Mouse (Mus musculus): ENCODE measurements around the gene Lrrc71. TPM values are rescaled to one million over a fixed set of nuclear protein-coding genes. Genes with fewer than 3 reads are reported as not detected.

The Lrrc71 gene
- polyA plus RNA-seq, 1 experiment from 2014 or later, result 3.9 TPM

GRCm38 (mm10) chr3:87783282-87784023 lies 35.0 kb upstream of the Lrrc71 start:
- Histone ChIP-seq H3K4me3 (ENCODE audit: low read length) (no peak overlapping the region), H3K36me3 (ENCODE audit: control insufficient read depth, insufficient read depth, low read length) (no peaks in the 10 kb centered on the region), H3K9me3 (ENCODE audit: control insufficient read depth, low read length) (no peaks in the 10 kb centered on the region), H3K27ac (ENCODE audit: low read length) (no peak overlapping the region), H3K27me3 (ENCODE audit: control insufficient read depth, insufficient read depth, low read depth, low read length) (no peaks in the 10 kb centered on the region), H3K4me1 (replicated peaks; ENCODE audit: control insufficient read depth, insufficient read depth, low read length) (0 out of 2 replicates have a peak, but pooled peaks cover 7% of the 10 kb centered on the region), H3K4me2 (ENCODE audit: low read depth, low read length) (no peak overlapping the region), H3K9ac (ENCODE audit: low read length) (no peak overlapping the region)
- 79% methylated on average over 22 of the region's 25 CpGs for WGBS
- 0 out of 2 replicates have a peak, but pooled peaks have one; percentile 28 for ATAC-seq (ENCODE audit: low read depth)

GRCm38 (mm10) chr3:87779086-87779485 lies 30.7 kb upstream of the Lrrc71 start:
- peak; percentile 54 for ATAC-seq (ENCODE audit: low read depth)
- Histone ChIP-seq H3K9me3 (ENCODE audit: control insufficient read depth, low read length) (no peaks in the 10 kb centered on the region), H3K4me2 (ENCODE audit: low read depth, low read length) (no peak overlapping the region), H3K27me3 (ENCODE audit: control insufficient read depth, insufficient read depth, low read depth, low read length) (peaks cover 8% of the 10 kb centered on the region; the same call in 1 of the 2 replicates), H3K4me3 (ENCODE audit: low read length) (no peak overlapping the region), H3K27ac (ENCODE audit: low read length) (no peak overlapping the region), H3K9ac (ENCODE audit: low read length) (no peak overlapping the region), H3K36me3 (ENCODE audit: control insufficient read depth, insufficient read depth, low read length) (no peaks in the 10 kb centered on the region), H3K4me1 (replicated peaks; ENCODE audit: control insufficient read depth, insufficient read depth, low read length) (0 out of 2 replicates have a peak, but pooled peaks cover 4% of the 10 kb centered on the region)
- 23% methylated on average over 2 of the region's 2 CpGs for WGBS

- H3K36me3 ChIP-seq (ENCODE audit: control insufficient read depth, insufficient read depth, low read length), result no peaks in the 10 kb centered on the region
- H3K27ac ChIP-seq (ENCODE audit: low read length), result no peak overlapping the region
- WGBS, result 52% methylated on average over 23 of the region's 23 CpGs
- no peak overlapping the region; the same call in 1 of the 2 replicates for H3K9ac ChIP-seq (ENCODE audit: low read length)
- ATAC-seq (ENCODE audit: low read depth), result no peak
- no peak overlapping the region for H3K4me2 ChIP-seq (ENCODE audit: low read depth, low read length)
- no peaks in the 10 kb centered on the region for H3K9me3 ChIP-seq (ENCODE audit: control insufficient read depth, low read length)
- peaks cover 8% of the 10 kb centered on the region; the same call in 1 of the 2 replicates for H3K27me3 ChIP-seq (ENCODE audit: control insufficient read depth, insufficient read depth, low read depth, low read length)
- no peak overlapping the region for H3K4me3 ChIP-seq (ENCODE audit: low read length)
- 0 out of 2 replicates have a peak, but pooled peaks cover 4% of the 10 kb centered on the region for H3K4me1 ChIP-seq (replicated peaks; ENCODE audit: control insufficient read depth, insufficient read depth, low read length)
Observed at GRCm38 (mm10) chr3:87778283-87778682, 29.9 kb upstream of the Lrrc71 start.

- H3K4me1 ChIP-seq (replicated peaks; ENCODE audit: control insufficient read depth, insufficient read depth, low read length), result peaks cover 16% of the 10 kb centered on the region
Observed at GRCm38 (mm10) chr3:87771088-87771487, 22.7 kb upstream of the Lrrc71 start.

GRCm38 (mm10) chr3:87770280-87770679 lies 21.9 kb upstream of the Lrrc71 start:
- peaks cover 24% of the 10 kb centered on the region for H3K4me1 ChIP-seq (replicated peaks; ENCODE audit: control insufficient read depth, insufficient read depth, low read length)

More at GRCm38 (mm10) chr3:87771088-87771487, 22.7 kb upstream of the Lrrc71 start:
- Histone ChIP-seq H3K4me3 (ENCODE audit: low read length) (no peak overlapping the region), H3K36me3 (ENCODE audit: control insufficient read depth, insufficient read depth, low read length) (no peaks in the 10 kb centered on the region), H3K27me3 (ENCODE audit: control insufficient read depth, insufficient read depth, low read depth, low read length) (no peaks in the 10 kb centered on the region), H3K9me3 (ENCODE audit: control insufficient read depth, low read length) (no peaks in the 10 kb centered on the region), H3K4me2 (ENCODE audit: low read depth, low read length) (no peak overlapping the region), H3K9ac (ENCODE audit: low read length) (no peak overlapping the region), H3K27ac (ENCODE audit: low read length) (no peak overlapping the region)
- 25% methylated on average over 6 of the region's 6 CpGs for whole genome bisulfite sequencing
- ATAC-seq (ENCODE audit: low read depth), result no peak

GRCm38 (mm10) chr3:87769506-87769905 lies 21.1 kb upstream of the Lrrc71 start:
- H3K27ac ChIP-seq (ENCODE audit: low read length), result no peak overlapping the region
- no peak overlapping the region for H3K4me2 ChIP-seq (ENCODE audit: low read depth, low read length)
- H3K9ac ChIP-seq (ENCODE audit: low read length), result no peak overlapping the region
- peaks cover 32% of the 10 kb centered on the region for H3K4me1 ChIP-seq (replicated peaks; ENCODE audit: control insufficient read depth, insufficient read depth, low read length)
- no peaks in the 10 kb centered on the region for H3K9me3 ChIP-seq (ENCODE audit: control insufficient read depth, low read length)
- H3K27me3 ChIP-seq (ENCODE audit: control insufficient read depth, insufficient read depth, low read depth, low read length), result no peaks in the 10 kb centered on the region
- no peak overlapping the region; the same call in 1 of the 2 replicates for H3K4me3 ChIP-seq (ENCODE audit: low read length)
- WGBS, result 80% methylated on average over 8 of the region's 8 CpGs
- no peak for ATAC-seq (ENCODE audit: low read depth)
- H3K36me3 ChIP-seq (ENCODE audit: control insufficient read depth, insufficient read depth, low read length), result no peaks in the 10 kb centered on the region

More at GRCm38 (mm10) chr3:87770280-87770679, 21.9 kb upstream of the Lrrc71 start:
- Histone ChIP-seq H3K27ac (ENCODE audit: low read length) (no peak overlapping the region), H3K4me3 (ENCODE audit: low read length) (no peak overlapping the region), H3K9me3 (ENCODE audit: control insufficient read depth, low read length) (no peaks in the 10 kb centered on the region), H3K9ac (ENCODE audit: low read length) (no peak overlapping the region), H3K27me3 (ENCODE audit: control insufficient read depth, insufficient read depth, low read depth, low read length) (no peaks in the 10 kb centered on the region), H3K4me2 (ENCODE audit: low read depth, low read length) (no peak overlapping the region), H3K36me3 (ENCODE audit: control insufficient read depth, insufficient read depth, low read length) (no peaks in the 10 kb centered on the region)
- ATAC-seq (ENCODE audit: low read depth), result no peak
- WGBS, result 0% methylated on average over 4 of the region's 4 CpGs

GRCm38 (mm10) chr3:87768844-87769243 lies 20.4 kb upstream of the Lrrc71 start:
- Histone ChIP-seq H3K27ac (ENCODE audit: low read length) (peak overlapping the region; percentile 77), H3K9me3 (ENCODE audit: control insufficient read depth, low read length) (no peaks in the 10 kb centered on the region), H3K36me3 (ENCODE audit: control insufficient read depth, insufficient read depth, low read length) (no peaks in the 10 kb centered on the region), H3K27me3 (ENCODE audit: control insufficient read depth, insufficient read depth, low read depth, low read length) (no peaks in the 10 kb centered on the region), H3K4me3 (ENCODE audit: low read length) (peak overlapping the region; percentile 62), H3K9ac (ENCODE audit: low read length) (peak overlapping the region; percentile 72), H3K4me2 (ENCODE audit: low read depth, low read length) (peak overlapping the region; percentile 65), H3K4me1 (replicated peaks; ENCODE audit: control insufficient read depth, insufficient read depth, low read length) (peaks cover 39% of the 10 kb centered on the region)
- WGBS, result under 1% methylated on average over 33 of the region's 37 CpGs
- ATAC-seq (ENCODE audit: low read depth), result peak; percentile 85

GRCm38 (mm10) chr3:87768431-87768830 lies 20.0 kb upstream of the Lrrc71 start:
- Histone ChIP-seq H3K9me3 (ENCODE audit: control insufficient read depth, low read length) (no peaks in the 10 kb centered on the region), H3K9ac (ENCODE audit: low read length) (peak overlapping the region; percentile 72), H3K27me3 (ENCODE audit: control insufficient read depth, insufficient read depth, low read depth, low read length) (no peaks in the 10 kb centered on the region), H3K4me1 (replicated peaks; ENCODE audit: control insufficient read depth, insufficient read depth, low read length) (peaks cover 42% of the 10 kb centered on the region), H3K27ac (ENCODE audit: low read length) (peak overlapping the region; percentile 77), H3K4me3 (ENCODE audit: low read length) (peak overlapping the region; percentile 62), H3K4me2 (ENCODE audit: low read depth, low read length) (peak overlapping the region; percentile 65), H3K36me3 (ENCODE audit: control insufficient read depth, insufficient read depth, low read length) (no peaks in the 10 kb centered on the region)
- ATAC-seq (ENCODE audit: low read depth), result no peak
- 23% methylated on average over 6 of the region's 6 CpGs for WGBS

- no peak for ATAC-seq (ENCODE audit: low read depth)
- Histone ChIP-seq H3K27me3 (ENCODE audit: control insufficient read depth, insufficient read depth, low read depth, low read length) (no peaks in the 10 kb centered on the region), H3K9ac (ENCODE audit: low read length) (peak overlapping the region; percentile 72), H3K36me3 (ENCODE audit: control insufficient read depth, insufficient read depth, low read length) (no peaks in the 10 kb centered on the region), H3K4me3 (ENCODE audit: low read length) (peak overlapping the region; percentile 62), H3K4me1 (replicated peaks; ENCODE audit: control insufficient read depth, insufficient read depth, low read length) (peaks cover 46% of the 10 kb centered on the region), H3K4me2 (ENCODE audit: low read depth, low read length) (peak overlapping the region; percentile 65), H3K27ac (ENCODE audit: low read length) (peak overlapping the region; percentile 77), H3K9me3 (ENCODE audit: control insufficient read depth, low read length) (no peaks in the 10 kb centered on the region)
- 59% methylated on average over 8 of the region's 8 CpGs for WGBS
Observed at GRCm38 (mm10) chr3:87767764-87768163, 19.3 kb upstream of the Lrrc71 start.
